Mouse (Mus musculus) MEL (cell line): Measurements from ENCODE around the gene Galnt2. TPM values are rescaled to one million over a fixed set of nuclear protein-coding genes. Genes with fewer than 3 reads are reported as not detected.

Experiments used
- DNase-seq: peaks from one replicate; pipeline ENCODE4 v3.0.0; 2011; ENCODE audit warnings: low read depth, low spot score
- H3K27ac ChIP-seq: 2 replicates; pipeline ENCODE4 v1.5.1; 2012; ENCODE audit warnings: low read depth, mild to moderate bottlenecking, control low read depth, low read length, moderate library complexity; ENCODE audit not compliant: control insufficient read depth
- H3K27me3 ChIP-seq, 2 experiments: fragments of 150-350 bp in 1 of 2; sonication (generic) in 1 of 2; 2 replicates each; pipeline ENCODE4 v1.6.1; 2012; ENCODE audit warnings: low read length in 2 of 2, mild to moderate bottlenecking in 2 of 2, improper control_type of control experiment in 1 of 2, moderate library complexity in 1 of 2; ENCODE audit not compliant: insufficient read depth in 2 of 2, control insufficient read depth in 1 of 2
- H3K36me3 ChIP-seq, 2 experiments: 2 replicates each; pipeline ENCODE4 v1.6.1; 2012 to 2014; ENCODE audit warnings: low read length in 2 of 2, improper control_type of control experiment in 1 of 2, inconsistent platforms in 1 of 2, mild to moderate bottlenecking in 1 of 2; ENCODE audit not compliant: insufficient read depth in 2 of 2, control insufficient read depth in 1 of 2
- H3K4me1 ChIP-seq, 2 experiments: fragments of 150-350 bp in 1 of 2; sonication (generic) in 1 of 2; 2 replicates each; pipeline ENCODE4 v1.6.1; 2012; ENCODE audit warnings: low read length in 2 of 2, improper control_type of control experiment in 1 of 2, mild to moderate bottlenecking in 1 of 2; ENCODE audit not compliant: insufficient read depth in 2 of 2, control insufficient read depth in 1 of 2
- H3K4me3 ChIP-seq, 2 experiments: fragments of 150-350 bp in 1 of 2; sonication (generic) in 1 of 2; 2 replicates each; pipeline ENCODE4 v1.5.1; 2012; ENCODE audit warnings: low read depth in 2 of 2, low read length in 2 of 2, mild to moderate bottlenecking in 2 of 2, moderate library complexity in 2 of 2, control low read depth in 1 of 2, improper control_type of control experiment in 1 of 2; ENCODE audit not compliant: control insufficient read depth in 1 of 2, insufficient read depth in 1 of 2
- H3K79me2 ChIP-seq: 2 replicates; pipeline ENCODE4 v1.6.1; 2012; ENCODE audit warnings: mild to moderate bottlenecking, low read length, moderate library complexity; ENCODE audit not compliant: control insufficient read depth, poor library complexity, insufficient read depth
- H3K9ac ChIP-seq: 2 replicates; pipeline ENCODE4 v1.6.1; 2012; ENCODE audit warnings: low read depth, mild to moderate bottlenecking, control low read depth, low read length, moderate library complexity; ENCODE audit not compliant: control insufficient read depth, poor library complexity, severe bottlenecking
- H3K9me3 ChIP-seq: fragments of 150-350 bp; sonication (generic); replicated peaks from 2 replicates; pipeline ENCODE4 v1.6.1; 2012; ENCODE audit warnings: mild to moderate bottlenecking, low read length, improper control_type of control experiment, moderate library complexity; ENCODE audit not compliant: insufficient read depth
- BHLHE40 ChIP-seq: IDR thresholded peaks from 2 replicates; pipeline ENCODE4 v1.6.1; 2012; ENCODE audit warnings: low read depth, mild to moderate bottlenecking, inconsistent platforms, low read length, improper control_type of control experiment, borderline replicate concordance
- CHD1 ChIP-seq: IDR thresholded peaks from 2 replicates; pipeline ENCODE4 v1.6.1; 2012; ENCODE audit warnings: low read depth, mild to moderate bottlenecking, inconsistent platforms, low read length, improper control_type of control experiment
- CHD2 ChIP-seq: IDR thresholded peaks from 2 replicates; pipeline ENCODE4 v1.6.1; 2011; ENCODE audit warnings: low read length, improper control_type of control experiment
- CTCF ChIP-seq, 3 experiments: IDR thresholded peaks in 2 of 3; conservative IDR thresholded peaks in 1 of 3; 2 replicates each; pipeline ENCODE4 v1.5.1; 2011 to 2012; ENCODE audit warnings: low read length in 3 of 3, low read depth in 2 of 3, mild to moderate bottlenecking in 2 of 3, improper control_type of control experiment in 1 of 3, inconsistent platforms in 1 of 3, mixed read lengths in 1 of 3, moderate library complexity in 1 of 3; ENCODE audit not compliant: control insufficient read depth in 1 of 3, insufficient read depth in 1 of 3, poor library complexity in 1 of 3, severe bottlenecking in 1 of 3
- ELF1 ChIP-seq: IDR thresholded peaks from 2 replicates; pipeline ENCODE4 v1.6.1; 2014; ENCODE audit warnings: low read depth, mild to moderate bottlenecking, inconsistent platforms, low read length, improper control_type of control experiment, moderate library complexity
- GATA1 ChIP-seq: IDR thresholded peaks from 2 replicates; pipeline ENCODE4 v1.6.1; 2011; ENCODE audit warnings: low read depth, low read length, improper control_type of control experiment
- HCFC1 ChIP-seq: IDR thresholded peaks from 2 replicates; pipeline ENCODE4 v1.6.1; 2012; ENCODE audit warnings: low read depth, mild to moderate bottlenecking, inconsistent platforms, low read length, improper control_type of control experiment, moderate library complexity
- JUND ChIP-seq: IDR thresholded peaks from 2 replicates; pipeline ENCODE4 v1.6.1; 2011; ENCODE audit warnings: low read depth, mild to moderate bottlenecking, improper control_type of control experiment, low read length
- MAFK ChIP-seq: IDR thresholded peaks from 2 replicates; pipeline ENCODE4 v1.6.1; 2011; ENCODE audit warnings: low read depth, mild to moderate bottlenecking, low read length, improper control_type of control experiment, borderline replicate concordance
- MAX ChIP-seq: IDR thresholded peaks from 2 replicates; pipeline ENCODE4 v1.6.1; 2011; ENCODE audit warnings: low read length, improper control_type of control experiment
- MAZ ChIP-seq: IDR thresholded peaks from 2 replicates; pipeline ENCODE4 v1.6.1; 2012; ENCODE audit warnings: low read depth, mild to moderate bottlenecking, inconsistent platforms, low read length, improper control_type of control experiment
- MYB ChIP-seq: IDR thresholded peaks from 2 replicates; pipeline ENCODE4 v1.6.1; 2011; ENCODE audit warnings: mild to moderate bottlenecking, low read depth, low read length, improper control_type of control experiment
- MYC ChIP-seq: IDR thresholded peaks from 2 replicates; pipeline ENCODE4 v1.6.1; 2011; ENCODE audit warnings: low read depth, mild to moderate bottlenecking, low read length, improper control_type of control experiment, moderate library complexity
- NRF1 ChIP-seq: IDR thresholded peaks from 2 replicates; pipeline ENCODE4 v1.6.1; 2014; ENCODE audit warnings: low read depth, mild to moderate bottlenecking, inconsistent platforms, low read length, improper control_type of control experiment, moderate library complexity; ENCODE audit not compliant: poor library complexity, insufficient read depth, severe bottlenecking
- POLR2A ChIP-seq, 2 experiments: IDR thresholded peaks; 2 replicates each; pipeline ENCODE4 v1.6.1; 2011 to 2012; ENCODE audit warnings: low read length in 2 of 2, mild to moderate bottlenecking in 2 of 2, control low read depth in 1 of 2, improper control_type of control experiment in 1 of 2, low read depth in 1 of 2, moderate library complexity in 1 of 2; ENCODE audit not compliant: control insufficient read depth in 1 of 2, insufficient read depth in 1 of 2, poor library complexity in 1 of 2
- RAD21 ChIP-seq: IDR thresholded peaks from 2 replicates; pipeline ENCODE4 v1.6.1; 2011; ENCODE audit warnings: mild to moderate bottlenecking, low read depth, low read length, improper control_type of control experiment
- SMC3 ChIP-seq: IDR thresholded peaks from 2 replicates; pipeline ENCODE4 v1.6.1; 2011; ENCODE audit warnings: low read depth, low read length, improper control_type of control experiment
- TAL1 ChIP-seq: IDR thresholded peaks from 2 replicates; pipeline ENCODE4 v1.6.1; 2012; ENCODE audit warnings: mild to moderate bottlenecking, inconsistent platforms, low read length, moderate library complexity, mixed read lengths
- ZMIZ1 ChIP-seq: IDR thresholded peaks from 2 replicates; pipeline ENCODE4 v1.6.1; 2012; ENCODE audit warnings: low read depth, mild to moderate bottlenecking, inconsistent platforms, low read length, improper control_type of control experiment, moderate library complexity
- polyA plus RNA-seq, 2 experiments: library from polyadenylated mRNA; stranded (reverse) in 1 of 2; unstranded in 1 of 2; fragments of >175 nt in 1 of 2; fragments of >200 nt in 1 of 2; gene quantifications; 2 replicates each; pipeline versions ENCODE4 v1.2.1 to v1.2.4; 2012; ENCODE audit warnings: low replicate concordance in 2 of 2, low read depth in 1 of 2; ENCODE audit not compliant: insufficient read length in 2 of 2, insufficient read depth in 1 of 2, missing spikeins in 1 of 2
- total RNA-seq: library from RNA; depleted of rRNA; stranded (reverse); fragments of 300-350 nt; gene quantifications from 2 replicates; pipeline ENCODE4 v1.2.3, GENCODE M21; 2012

The Galnt2 gene
- total and polyA plus RNA-seq, 3 experiments, result 12.0 to 14.5 TPM; not detected in 1

DNA sequence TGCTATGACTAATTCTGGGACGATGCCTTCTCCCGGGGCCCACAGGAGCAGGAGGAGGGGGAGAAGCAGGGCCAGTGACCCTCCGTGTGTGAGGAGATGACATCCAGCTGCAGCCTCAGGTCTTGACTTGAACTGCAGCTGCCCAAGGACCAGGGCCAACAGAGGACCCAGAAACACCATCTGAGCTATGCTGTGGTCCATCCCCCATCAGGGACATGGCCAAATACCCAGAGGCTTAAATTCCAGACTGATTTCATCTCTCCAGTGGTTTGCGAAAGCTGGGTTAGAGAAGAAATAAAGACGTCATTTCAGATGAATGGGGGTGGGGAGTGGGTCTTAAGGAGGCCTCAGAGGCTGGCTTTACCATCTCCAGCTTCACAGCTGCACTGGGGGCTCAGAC is 35.0 kb upstream of the Galnt2 start:
- Histone ChIP-seq H3K27me3 (peaks cover 0 to under 1% of the 10 kb centered on the region in 2 experiments; a peak in 1 of 4 replicates), H3K4me3 (no peak overlapping the region), H3K36me3 (no peaks in the 10 kb centered on the region), H3K79me2 (no peaks in the 10 kb centered on the region), H3K27ac (no peak overlapping the region), H3K4me1 (no peaks in the 10 kb centered on the region), H3K9ac (no peak overlapping the region), H3K9me3 (no peaks in the 10 kb centered on the region)
- TF ChIP-seq CHD1 (no peak), GATA1 (no peak), MAFK (no peak), HCFC1 (no peak), CHD2 (no peak), ZMIZ1 (no peak), SMC3 (no peak), POLR2A (IDR thresholded peaks at IDR 0.05; ENCODE audit: control insufficient read depth in 1 of 2, insufficient read depth in 1 of 2, low read depth in 1 of 2, low read length in 2 of 2, poor library complexity in 1 of 2) (no peak)
- no peak for DNase-seq

DNA sequence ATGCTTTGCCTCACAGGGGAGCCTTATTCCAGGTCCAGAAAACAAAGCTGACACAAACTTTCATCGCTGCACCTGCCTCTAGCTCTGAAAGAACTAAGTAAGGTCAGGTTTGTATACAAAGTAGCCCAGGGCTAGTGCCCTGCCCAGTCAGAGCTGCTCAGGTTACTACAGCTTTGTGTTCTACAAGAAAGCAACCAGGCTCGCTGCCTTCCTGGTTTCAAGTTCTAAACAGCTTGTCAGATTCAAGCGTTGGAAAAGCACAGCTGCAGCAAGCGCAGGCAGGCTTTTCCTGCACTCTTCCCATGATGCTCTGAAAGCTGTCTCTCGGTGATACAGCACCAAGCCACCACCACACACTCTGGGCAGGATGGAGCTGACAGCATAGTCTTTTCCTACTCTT is 34.4 kb upstream of the Galnt2 start:
- no peak for DNase-seq
- Histone ChIP-seq H3K36me3 (no peaks in the 10 kb centered on the region), H3K4me3 (no peak overlapping the region), H3K9me3 (no peaks in the 10 kb centered on the region), H3K79me2 (no peaks in the 10 kb centered on the region), H3K9ac (no peak overlapping the region), H3K27ac (no peak overlapping the region), H3K4me1 (no peaks in the 10 kb centered on the region), H3K27me3 (peaks cover 0 to 2% of the 10 kb centered on the region in 2 experiments; a peak in 1 of 4 replicates)
- TF ChIP-seq MYB (no peak), ELF1 (no peak), POLR2A (IDR thresholded peaks at IDR 0.05; ENCODE audit: control insufficient read depth in 1 of 2, insufficient read depth in 1 of 2, low read depth in 1 of 2, low read length in 2 of 2, poor library complexity in 1 of 2) (no peak), CTCF (IDR thresholded peaks at IDR 0.05 in 2 of 3, conservative IDR thresholded peaks at IDR 0.05 in 1 of 3; ENCODE audit: control insufficient read depth in 1 of 3, insufficient read depth in 1 of 3, low read depth in 2 of 3, low read length in 3 of 3, poor library complexity in 1 of 3, severe bottlenecking in 1 of 3) (no peak), TAL1 (no peak), MYC (no peak)

DNA sequence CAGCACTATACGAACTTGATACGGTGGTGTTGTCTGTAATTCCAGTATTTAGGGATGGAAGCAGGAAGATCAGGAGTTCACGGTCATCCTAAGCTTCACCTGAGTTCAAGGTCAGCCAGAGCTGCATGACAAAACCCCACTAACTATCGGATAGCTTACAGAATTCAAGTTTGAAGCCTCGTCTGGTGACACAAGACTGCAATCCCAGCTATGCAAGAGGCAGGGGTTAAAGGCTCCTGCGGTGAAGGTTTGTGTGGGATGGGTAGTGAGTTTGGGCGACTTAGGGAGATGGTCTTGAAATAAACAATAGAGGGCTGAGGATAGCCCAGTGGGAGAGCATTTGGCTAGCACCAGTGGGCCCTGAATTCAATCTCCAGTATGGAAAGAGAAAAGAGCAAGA is 33.0 kb upstream of the Galnt2 start:
- Histone ChIP-seq H3K4me1 (no peaks in the 10 kb centered on the region), H3K27me3 (peaks cover 0 to 2% of the 10 kb centered on the region in 2 experiments; a peak in 1 of 4 replicates), H3K9ac (no peak overlapping the region), H3K79me2 (no peaks in the 10 kb centered on the region), H3K27ac (no peak overlapping the region), H3K4me3 (no peak overlapping the region), H3K36me3 (no peaks in the 10 kb centered on the region), H3K9me3 (no peaks in the 10 kb centered on the region)
- DNase-seq, result no peak
- TF ChIP-seq MAFK, result no peak
- TF ChIP-seq JUND, result no peak
- no peak for TF ChIP-seq MYB
- TF ChIP-seq MAX, result no peak
- TF ChIP-seq BHLHE40, result no peak
- TF ChIP-seq NRF1, result no peak
- no peak for TF ChIP-seq MAZ
- TF ChIP-seq RAD21, result no peak
- TF ChIP-seq CTCF (IDR thresholded peaks at IDR 0.05 in 2 of 3, conservative IDR thresholded peaks at IDR 0.05 in 1 of 3; ENCODE audit: control insufficient read depth in 1 of 3, insufficient read depth in 1 of 3, low read depth in 2 of 3, low read length in 3 of 3, poor library complexity in 1 of 3, severe bottlenecking in 1 of 3), result no peak
- TF ChIP-seq, all 39 proteins: peak for 0
